Mouse (Mus musculus): ENCODE data around the gene Slc26a1.

- TF ChIP-seq CTCF (IDR thresholded peaks at IDR 0.05; ENCODE audit: low read depth), result no peak
- no peak for TF ChIP-seq EP300 (optimal IDR thresholded peaks at IDR 0.05)
Measured at GRCm38 (mm10) chr5:108647820-108648465, 27.4 kb downstream of the Slc26a1 start.

Measured in stomach, postnatal 0 days (tissue).